Mouse (Mus musculus) olfactory bulb, adult 2 months (tissue): Measurements from ENCODE around the gene Man2a1. TPM values are rescaled to one million over a fixed set of nuclear protein-coding genes. Genes with fewer than 3 reads are reported as not detected.

Experiments
- H3K27ac ChIP-seq: fragments of 200-500 bp; 2 replicates; pipeline ENCODE4 v1.5.1; 2012; ENCODE audit warnings: low read depth, low read length; ENCODE audit not compliant: insufficient read depth
- H3K4me1 ChIP-seq: fragments of 200-500 bp; 2 replicates; pipeline ENCODE4 v1.6.1; 2012; ENCODE audit warnings: low read length; ENCODE audit not compliant: control insufficient read depth, insufficient read depth
- H3K4me3 ChIP-seq: fragments of 200-500 bp; 2 replicates; pipeline ENCODE4 v1.5.1; 2012; ENCODE audit warnings: mild to moderate bottlenecking, low read depth, low read length, moderate library complexity; ENCODE audit not compliant: insufficient read depth
- CTCF ChIP-seq: fragments of 200-500 bp; IDR thresholded peaks from 2 replicates; pipeline ENCODE4 v1.5.1; 2012; ENCODE audit warnings: low read depth, mild to moderate bottlenecking, low read length, moderate library complexity; ENCODE audit not compliant: insufficient read depth
- POLR2A ChIP-seq: fragments of 200-500 bp; IDR thresholded peaks from 2 replicates; pipeline ENCODE4 v1.6.1; 2012; ENCODE audit warnings: mild to moderate bottlenecking, low read depth, low read length, moderate library complexity; ENCODE audit not compliant: insufficient read depth
- WGBS: fragments of 180-500 bp; shearing (Covaris S2); methylation state at CpG from one replicate; pipeline ENCODE4 v1.1.7; 2018; 5-methylcytosine and 5-hydroxymethylcytosine counted together
- polyA plus RNA-seq: library from polyadenylated mRNA; stranded (reverse); fragments of >200 nt; gene quantifications from 2 replicates; pipeline ENCODE4 v1.2.4, GENCODE M21; 2012; ENCODE audit warnings: low replicate concordance; ENCODE audit not compliant: missing spikeins, insufficient read depth, insufficient read length

The Man2a1 gene
- polyA plus RNA-seq, 1 experiment: not detected

DNA sequence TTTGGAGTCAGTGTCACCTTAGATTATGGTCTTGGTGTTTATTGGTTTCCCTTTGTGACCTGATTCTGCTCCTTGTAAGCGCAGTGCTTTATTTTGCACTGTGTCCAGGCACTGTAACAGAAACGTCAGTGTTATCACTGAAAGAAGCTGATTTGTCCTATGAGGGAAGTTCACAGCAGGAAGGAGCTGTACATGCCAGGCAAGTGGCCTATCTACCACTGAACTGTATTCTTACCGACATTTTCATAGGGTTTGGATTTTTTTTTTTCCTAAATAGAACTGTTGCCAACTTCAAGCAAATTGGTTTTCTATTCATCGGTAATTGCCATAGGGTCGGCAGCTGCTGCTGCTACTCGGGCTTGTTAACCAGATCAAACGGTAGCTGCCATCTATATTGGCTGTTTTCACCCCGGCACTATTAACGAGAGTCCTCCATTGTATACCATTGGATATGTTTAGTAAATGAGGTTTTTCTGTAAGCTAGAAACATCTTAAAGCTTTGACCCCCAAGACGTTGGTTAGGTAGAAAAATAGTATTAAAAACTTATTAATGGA is 96.8 kb downstream of the Man2a1 start:
- H3K4me1 ChIP-seq: peaks cover 2% of the 10 kb centered on the region; the same call in 1 of the 2 replicates
- TF ChIP-seq POLR2A: no peak
- no peak for TF ChIP-seq CTCF
- WGBS: 61% methylated on average over 10 of the region's 10 CpGs
- H3K4me3 ChIP-seq: no peak overlapping the region
- H3K27ac ChIP-seq: no peak overlapping the region

DNA sequence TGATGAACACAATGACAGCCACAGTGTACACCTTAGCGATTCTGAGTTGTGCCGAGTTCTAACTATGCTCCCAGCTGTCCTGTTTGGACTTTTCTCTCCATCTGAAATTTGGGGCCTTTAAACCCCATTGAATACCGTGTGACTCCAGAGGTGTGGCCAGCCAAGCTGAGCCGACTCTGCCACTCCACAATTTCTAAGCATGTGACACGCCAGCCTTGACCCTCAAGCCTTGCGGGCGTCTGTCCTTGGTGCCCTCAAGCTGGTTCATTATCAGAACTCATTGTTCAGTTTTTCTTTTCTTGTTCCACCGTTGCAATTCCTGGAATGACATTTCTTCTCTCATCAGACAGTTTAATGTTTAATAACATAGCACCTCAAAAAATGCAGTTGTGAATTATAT is 98.0 kb downstream of the Man2a1 start:
- H3K27ac ChIP-seq: no peak overlapping the region
- no peak for TF ChIP-seq POLR2A
- TF ChIP-seq CTCF: no peak
- H3K4me1 ChIP-seq: peaks cover 2% of the 10 kb centered on the region; the same call in 1 of the 2 replicates
- H3K4me3 ChIP-seq: no peak overlapping the region
- 88% methylated on average over 8 of the region's 8 CpGs for WGBS

DNA sequence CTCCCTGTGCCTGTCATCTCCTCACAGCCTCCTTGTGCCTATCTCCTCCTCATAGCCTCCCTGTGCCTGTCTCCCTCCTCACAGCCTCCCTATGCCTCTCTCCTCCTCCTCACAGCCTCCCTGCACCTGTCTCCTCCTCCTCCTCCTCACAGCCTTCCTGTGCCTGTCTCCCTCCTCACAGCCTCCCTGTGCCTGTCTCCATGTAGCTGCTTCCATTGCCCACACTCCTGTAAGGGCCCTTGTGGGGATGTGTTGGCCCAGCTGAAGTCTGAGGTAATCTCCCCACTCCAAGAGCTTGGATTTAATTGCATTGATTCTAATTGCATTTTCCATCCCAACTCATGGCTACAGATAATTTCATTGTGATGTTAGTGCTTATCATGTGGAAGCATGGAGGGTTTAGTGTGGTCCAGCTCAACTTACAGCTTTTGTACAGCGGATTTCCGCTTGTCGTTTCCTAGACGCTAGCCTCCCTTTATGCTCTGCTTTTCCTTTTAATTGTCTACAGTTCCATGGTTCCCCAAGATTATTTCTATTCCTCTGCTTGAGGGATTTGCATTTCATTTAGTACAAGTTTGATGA is 103.2 kb downstream of the Man2a1 start:
- WGBS: 87% methylated on average over 4 of the region's 4 CpGs
- Histone ChIP-seq H3K4me1 (peaks cover 3% of the 10 kb centered on the region), H3K27ac (no peak overlapping the region), H3K4me3 (no peak overlapping the region)
- no peak for TF ChIP-seq POLR2A
- no peak for TF ChIP-seq CTCF

DNA sequence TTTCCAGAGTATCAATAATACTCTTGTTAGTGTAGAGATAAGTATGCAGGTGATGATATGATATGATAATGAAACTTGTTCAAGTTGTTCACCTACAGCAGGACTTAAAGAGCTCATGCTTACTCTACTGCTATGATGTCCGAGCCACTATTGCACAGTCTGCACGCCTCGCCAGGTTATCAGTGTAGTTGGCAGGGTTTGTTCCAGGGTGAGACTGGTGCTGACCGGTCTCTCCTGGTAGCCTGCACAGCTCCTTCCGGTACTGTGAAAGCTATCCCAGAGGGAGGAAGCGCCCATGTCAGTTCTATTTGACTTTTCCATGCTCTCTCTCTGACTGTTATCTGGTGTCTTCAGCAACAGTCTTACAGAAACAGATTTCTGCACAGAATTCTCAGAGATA is 107.0 kb downstream of the Man2a1 start:
- no peak overlapping the region for H3K4me3 ChIP-seq
- H3K27ac ChIP-seq: no peak overlapping the region
- TF ChIP-seq POLR2A: no peak
- WGBS: 97% methylated on average over 6 of the region's 6 CpGs
- H3K4me1 ChIP-seq: peaks cover 4% of the 10 kb centered on the region

DNA sequence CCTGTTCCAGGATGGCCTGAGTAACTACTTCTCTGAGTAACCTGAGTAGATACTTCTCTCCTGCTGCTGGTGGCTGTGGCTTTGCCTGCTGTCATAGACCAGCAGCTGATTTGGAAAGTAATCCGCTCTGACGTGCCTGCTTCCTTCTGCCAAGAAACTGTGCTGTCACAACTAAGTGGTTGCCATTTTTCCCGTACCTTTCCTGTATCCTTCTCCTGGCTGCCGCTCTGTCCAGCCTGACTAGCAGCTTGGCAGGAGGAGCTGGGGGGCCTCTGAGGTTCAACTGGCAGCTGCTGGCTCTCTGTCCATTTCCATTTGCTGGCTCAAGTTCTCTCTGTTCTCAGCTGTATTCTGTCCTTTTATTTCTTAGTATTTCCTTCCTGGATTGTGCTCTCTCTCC is 115.8 kb downstream of the Man2a1 start:
- no peak overlapping the region for H3K4me3 ChIP-seq
- no peaks in the 10 kb centered on the region for H3K4me1 ChIP-seq
- TF ChIP-seq CTCF: no peak
- no peak for TF ChIP-seq POLR2A
- H3K27ac ChIP-seq: no peak overlapping the region
- WGBS: 70% methylated on average over 4 of the region's 4 CpGs

DNA sequence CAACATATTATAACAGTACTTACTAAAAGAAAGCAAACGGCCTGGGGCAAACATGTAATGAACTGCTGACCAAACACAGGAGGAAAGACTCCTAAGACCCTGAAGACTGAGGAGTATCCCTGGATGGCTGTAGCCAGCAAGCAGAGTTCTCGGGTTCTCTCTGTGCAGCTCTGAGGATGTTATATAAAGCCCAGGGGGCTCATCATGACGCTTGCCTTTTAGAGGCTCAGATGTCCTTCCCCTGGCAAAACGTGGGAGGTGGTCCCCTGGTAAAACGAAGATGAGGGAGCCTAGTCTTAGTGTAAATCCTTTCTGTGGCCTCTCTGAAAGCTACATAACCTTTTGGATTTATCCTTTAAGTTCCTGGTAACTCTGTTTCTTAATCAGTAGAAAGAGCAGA is 119.2 kb downstream of the Man2a1 start:
- TF ChIP-seq POLR2A (no peak), CTCF (no peak)

DNA sequence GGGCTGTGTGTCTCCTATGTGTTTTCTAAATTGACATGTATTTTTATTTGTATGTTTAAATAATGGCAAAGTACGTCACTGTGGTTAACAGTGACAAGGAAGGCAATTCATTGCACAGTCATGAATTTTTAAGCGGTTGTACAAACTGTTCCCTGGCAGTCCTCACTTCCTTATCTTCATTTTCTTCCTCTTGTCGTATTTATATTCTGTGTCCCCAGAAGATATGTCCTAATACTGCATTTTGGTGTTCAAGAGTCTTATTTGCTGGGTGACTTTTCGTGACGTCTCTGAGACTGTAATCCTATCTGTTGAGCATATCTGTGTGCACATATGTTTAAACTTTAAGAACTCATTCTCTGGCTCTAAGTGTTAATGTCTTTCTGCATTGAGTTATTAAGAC is 120.6 kb downstream of the Man2a1 start:
- Histone ChIP-seq H3K4me1 (0 out of 2 replicates have a peak, but pooled peaks cover 2% of the 10 kb centered on the region), H3K4me3 (no peak overlapping the region), H3K27ac (no peak overlapping the region)
- TF ChIP-seq POLR2A: no peak
- TF ChIP-seq CTCF: no peak
- 93% methylated on average over 5 of the region's 5 CpGs for WGBS

More for the DNA sequence above, 119.2 kb downstream of the Man2a1 start:
- 91% methylated on average over 5 of the region's 5 CpGs for WGBS
- no peak overlapping the region for H3K4me3 ChIP-seq
- H3K27ac ChIP-seq: no peak overlapping the region
- H3K4me1 ChIP-seq: no peaks in the 10 kb centered on the region

DNA sequence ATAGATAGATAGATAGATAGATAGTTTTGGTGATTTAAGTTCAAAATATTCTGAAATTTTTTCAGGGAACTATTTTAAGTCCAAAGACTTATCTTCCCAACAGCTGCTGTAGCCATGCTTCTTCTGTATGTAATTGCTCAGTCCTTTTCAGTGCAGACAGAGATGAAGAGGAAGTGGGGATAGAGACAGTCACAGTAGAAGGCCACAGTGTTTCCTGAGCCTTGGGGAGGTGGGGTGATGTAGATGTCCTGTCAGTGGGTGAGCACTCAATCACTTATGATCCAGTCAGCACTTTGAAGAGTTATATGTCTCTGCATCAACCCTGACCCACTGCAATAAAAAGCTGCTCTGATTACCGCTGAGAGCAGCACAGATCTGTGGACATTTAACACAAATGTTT is 122.6 kb downstream of the Man2a1 start:
- no peak for TF ChIP-seq POLR2A
- TF ChIP-seq CTCF: no peak
- WGBS: 100% methylated on average over 1 of the region's 1 CpGs
- H3K27ac ChIP-seq: no peak overlapping the region
- 0 out of 2 replicates have a peak, but pooled peaks cover 2% of the 10 kb centered on the region for H3K4me1 ChIP-seq
- no peak overlapping the region for H3K4me3 ChIP-seq

DNA sequence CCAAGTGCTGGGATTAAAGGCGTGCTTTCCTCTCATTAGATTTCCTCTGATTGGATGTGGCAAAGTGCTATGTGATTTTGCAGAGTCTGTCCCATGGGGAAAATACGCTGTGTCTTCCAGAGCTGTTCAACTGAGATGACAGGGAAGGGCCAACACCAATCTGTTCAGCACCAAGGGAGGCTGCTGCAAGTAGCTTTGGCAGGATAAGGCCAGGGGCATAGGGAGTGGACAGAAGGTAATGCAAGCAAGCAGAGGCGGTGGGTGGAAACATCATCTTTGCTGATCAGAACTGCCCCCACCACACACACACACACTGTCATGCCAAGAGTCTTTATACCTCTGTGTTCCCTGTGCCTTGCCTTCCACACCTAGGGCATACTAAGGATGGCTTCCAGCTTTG is 124.7 kb downstream of the Man2a1 start:
- TF ChIP-seq POLR2A (no peak), CTCF (no peak)
- H3K4me3 ChIP-seq: no peak overlapping the region
- 93% methylated on average over 3 of the region's 3 CpGs for whole genome bisulfite sequencing
- H3K27ac ChIP-seq: no peak overlapping the region
- H3K4me1 ChIP-seq: 0 out of 2 replicates have a peak, but pooled peaks cover 2% of the 10 kb centered on the region

DNA sequence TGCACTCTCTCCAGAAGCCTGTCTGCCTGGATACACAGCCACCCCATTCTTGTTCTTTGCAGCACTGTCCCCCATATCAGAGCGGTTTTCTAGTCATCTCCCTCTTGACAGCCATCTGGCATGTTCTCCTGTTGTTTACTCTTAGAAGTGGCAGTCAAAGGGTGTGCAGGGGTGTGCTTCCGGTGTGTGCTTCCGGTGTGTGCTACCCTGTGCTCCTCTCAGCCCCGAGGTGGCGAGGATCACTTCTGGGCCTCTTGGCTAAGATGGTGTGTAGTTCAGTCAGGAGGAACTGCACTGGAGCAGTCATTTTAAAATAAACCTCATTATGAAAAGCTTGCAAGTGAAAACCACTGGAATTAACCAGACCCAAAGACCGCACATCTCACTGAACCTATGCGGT is 125.5 kb downstream of the Man2a1 start:
- H3K4me1 ChIP-seq: 0 out of 2 replicates have a peak, but pooled peaks cover 2% of the 10 kb centered on the region
- 90% methylated on average over 7 of the region's 7 CpGs for WGBS
- H3K4me3 ChIP-seq: no peak overlapping the region
- no peak overlapping the region for H3K27ac ChIP-seq
- TF ChIP-seq CTCF: no peak
- TF ChIP-seq POLR2A: no peak
